Mouse (Mus musculus): ENCODE results near the gene Rgs16.

Rgs16 gene

DNA sequence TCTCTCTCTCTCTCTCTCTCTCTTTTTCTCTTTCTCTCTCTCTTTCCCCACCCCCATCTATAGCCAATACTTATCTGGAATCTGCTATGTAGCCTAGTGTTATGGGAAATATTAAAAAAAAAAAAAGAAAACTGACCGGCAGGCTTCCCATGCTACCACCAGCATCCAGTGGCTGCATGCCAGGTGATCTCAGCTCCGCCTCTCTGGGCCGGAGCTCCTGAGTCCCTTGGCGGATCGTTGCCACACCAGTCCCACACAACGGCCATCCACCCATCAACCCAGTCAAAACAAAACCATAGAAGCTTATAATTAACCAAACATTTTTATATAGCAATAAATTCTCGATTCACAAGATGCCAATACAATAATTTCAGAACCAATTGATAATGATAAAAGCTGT, 19.2 kb upstream of the Rgs16 start:
- no peak for DNase-seq (ENCODE audit: low read depth, low spot score)

DNA sequence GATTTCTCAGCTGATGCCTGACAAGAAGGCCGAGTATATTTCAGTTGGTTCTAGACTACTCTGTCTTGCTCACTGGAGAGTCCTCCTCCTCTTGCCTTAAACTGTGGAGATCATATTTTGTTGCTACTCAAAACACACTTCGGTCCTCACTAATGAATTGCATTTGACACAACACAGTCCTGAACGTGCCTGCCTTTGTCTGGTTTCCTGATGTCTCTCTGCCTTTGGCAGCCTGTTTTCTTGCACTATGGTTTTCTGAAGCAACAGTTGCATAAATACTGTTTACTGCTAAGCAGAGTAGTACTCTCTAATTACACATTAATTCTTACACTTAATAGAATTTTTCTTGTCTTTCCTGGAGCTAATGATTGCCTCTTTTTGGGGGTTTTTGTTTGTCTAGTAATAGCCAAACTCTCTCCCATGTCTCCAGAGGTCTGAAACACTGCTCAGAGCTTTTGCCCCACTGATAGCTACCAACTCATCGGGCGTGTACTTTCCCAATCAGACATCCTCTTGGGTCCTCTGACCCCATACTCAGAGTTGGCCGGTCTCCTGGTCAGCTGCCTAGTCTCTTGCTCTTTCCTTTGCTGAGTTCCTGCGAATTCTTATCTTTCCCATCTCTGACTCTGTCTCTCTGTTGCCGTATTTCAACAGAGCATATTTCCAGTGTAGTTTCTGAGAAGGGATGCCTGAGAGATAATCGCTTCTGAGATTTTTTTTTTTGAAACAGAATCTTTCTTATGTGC, 18.4 kb upstream of the Rgs16 start:
- no peak for DNase-seq (ENCODE audit: low read depth, low spot score)

DNA sequence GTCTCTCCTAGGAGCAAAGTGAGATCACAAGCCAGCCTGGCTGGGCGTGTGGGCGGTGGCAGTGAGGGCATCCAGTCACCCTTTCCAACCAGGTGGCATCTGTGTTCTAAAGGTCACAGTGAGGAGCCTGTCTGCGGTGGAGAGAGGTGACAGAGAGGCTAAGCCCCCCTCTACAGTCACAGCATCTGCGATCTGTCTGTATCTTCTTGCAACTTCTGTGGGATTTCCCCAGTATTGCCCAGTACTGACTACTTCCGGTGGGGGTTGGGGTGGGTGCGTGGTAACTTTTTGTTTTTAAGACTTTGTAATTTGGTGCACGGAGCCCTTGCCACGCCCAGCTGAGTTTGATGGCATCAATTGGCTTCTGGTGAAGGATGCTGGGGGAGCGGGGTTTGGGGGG, 16.7 kb upstream of the Rgs16 start:
- no peak for DNase-seq (ENCODE audit: low read depth, low spot score)

DNA sequence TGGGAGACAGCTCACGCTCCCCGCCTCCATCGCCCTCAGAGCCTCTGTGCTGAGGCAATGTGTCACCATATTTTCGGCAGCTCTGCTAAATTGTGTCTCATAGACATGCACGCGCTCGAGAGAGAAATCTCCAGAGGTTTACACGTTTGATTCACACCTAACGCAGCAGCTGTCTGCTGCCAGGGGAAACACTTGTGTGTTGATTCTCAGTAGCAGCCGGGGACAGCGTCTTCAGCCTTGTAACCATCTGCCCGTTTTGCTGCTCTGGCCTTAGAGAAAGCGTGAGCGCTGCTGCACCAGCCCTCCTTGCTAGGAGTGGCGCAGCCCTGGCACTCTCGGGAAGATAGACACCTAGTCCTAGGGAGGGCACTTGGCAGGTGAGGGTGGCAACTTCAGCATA, 13.5 kb upstream of the Rgs16 start:
- DNase-seq (ENCODE audit: low read depth, low spot score) = no peak

DNA sequence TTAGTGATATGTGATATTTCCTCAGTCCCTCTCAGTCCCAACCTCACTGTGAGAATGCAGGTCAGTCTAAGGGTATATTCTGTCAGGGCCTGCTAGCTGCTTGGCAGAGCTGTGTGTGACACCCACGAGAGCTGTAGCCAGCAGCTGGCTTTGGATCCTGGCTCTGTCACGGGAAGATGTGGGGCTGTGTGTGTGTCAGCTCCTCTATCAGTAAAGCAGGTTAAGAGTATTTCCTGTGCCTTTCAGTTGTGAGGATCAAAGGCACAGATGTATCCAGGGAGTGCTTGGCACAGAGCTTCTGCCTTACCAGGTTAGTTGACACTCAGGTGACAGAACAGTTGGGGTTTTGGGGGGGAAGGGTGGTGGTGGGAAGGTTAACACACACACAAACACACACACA, 10.3 kb upstream of the Rgs16 start:
- no peak for DNase-seq (ENCODE audit: low read depth, low spot score)

DNA sequence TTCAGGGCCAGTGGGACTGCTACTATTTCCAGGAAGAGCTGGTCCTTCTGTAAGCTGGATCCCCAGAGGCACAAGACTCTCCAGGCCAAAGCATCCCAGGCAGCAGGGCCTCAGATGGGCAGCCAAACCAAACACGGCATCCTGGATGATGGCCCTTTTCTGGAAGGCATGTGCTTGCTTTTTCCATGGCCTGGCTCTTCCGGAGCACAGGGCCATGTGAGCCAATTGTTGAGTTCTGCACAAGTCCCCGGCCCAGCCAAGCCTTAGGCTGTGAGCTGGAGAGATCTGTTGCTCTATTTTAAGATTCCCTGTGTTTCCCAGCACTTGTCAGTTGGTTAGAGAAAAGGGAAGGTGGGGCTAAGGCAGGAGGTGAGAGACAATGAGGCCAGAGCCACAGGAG, 9.5 kb upstream of the Rgs16 start:
- no peak for DNase-seq (ENCODE audit: low read depth, low spot score)

DNA sequence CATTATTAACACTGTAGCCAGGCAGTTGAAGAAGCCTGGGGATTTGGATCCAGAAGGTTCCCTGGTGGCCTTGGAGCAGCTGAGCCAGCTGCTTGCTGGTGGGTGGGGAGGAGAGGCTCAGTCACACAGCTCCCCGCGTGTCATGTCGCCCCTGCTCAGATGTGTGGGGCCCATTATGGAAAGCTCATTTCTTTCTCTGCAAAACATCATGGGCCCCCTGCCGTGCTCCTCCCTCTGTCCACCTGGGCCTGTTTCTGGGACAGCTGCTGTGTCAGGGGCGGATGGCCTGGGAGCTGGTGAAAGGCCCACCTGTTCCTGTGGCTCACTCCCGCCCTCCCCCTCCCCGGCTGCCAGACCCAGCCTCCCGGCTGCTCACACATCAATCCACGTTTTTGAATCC, 7.0 kb upstream of the Rgs16 start:
- peak; percentile 51 for DNase-seq (ENCODE audit: low read depth, low spot score)

DNA sequence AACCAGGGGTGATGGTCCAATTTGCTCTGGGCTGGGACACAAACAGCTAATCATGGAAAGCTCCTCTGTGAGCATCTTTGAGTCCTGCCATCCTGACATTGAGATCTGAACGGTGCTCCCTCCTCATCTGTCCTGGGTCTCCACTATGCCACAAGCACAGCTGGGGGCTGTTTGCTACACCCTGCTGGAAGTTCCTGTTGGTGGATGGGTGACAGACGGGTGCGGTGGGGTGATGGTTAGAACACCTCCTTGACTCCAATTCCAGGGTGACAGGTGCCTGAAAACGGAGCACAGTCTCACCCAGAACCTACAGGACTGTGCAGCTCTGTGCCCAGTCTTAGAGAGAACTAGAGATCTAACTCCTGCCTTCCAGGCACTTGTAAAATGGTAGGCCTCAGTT, 5.3 kb upstream of the Rgs16 start:
- no peak for DNase-seq (ENCODE audit: low read depth, low spot score)

DNA sequence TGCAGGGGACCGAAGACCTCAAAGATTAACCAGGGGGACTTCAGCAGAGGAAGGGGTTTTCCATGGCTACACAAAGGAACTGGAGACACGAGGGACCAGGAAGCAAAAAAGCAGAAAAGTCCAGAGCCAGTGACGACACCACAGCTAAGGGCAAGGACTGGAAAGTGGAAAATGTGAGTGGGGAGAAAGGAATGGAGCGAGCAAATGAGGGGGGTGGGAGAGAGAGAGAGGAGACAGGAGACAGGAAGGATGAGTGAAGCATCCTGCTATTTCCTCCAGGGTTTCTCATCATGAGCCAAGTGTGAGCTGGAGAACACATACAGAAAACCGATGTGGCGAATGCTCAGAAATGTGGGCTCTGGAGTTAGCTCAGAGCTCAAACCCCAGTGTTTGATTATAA, 4.1 kb upstream of the Rgs16 start:
- DNase-seq (ENCODE audit: low read depth, low spot score) = no peak

DNA sequence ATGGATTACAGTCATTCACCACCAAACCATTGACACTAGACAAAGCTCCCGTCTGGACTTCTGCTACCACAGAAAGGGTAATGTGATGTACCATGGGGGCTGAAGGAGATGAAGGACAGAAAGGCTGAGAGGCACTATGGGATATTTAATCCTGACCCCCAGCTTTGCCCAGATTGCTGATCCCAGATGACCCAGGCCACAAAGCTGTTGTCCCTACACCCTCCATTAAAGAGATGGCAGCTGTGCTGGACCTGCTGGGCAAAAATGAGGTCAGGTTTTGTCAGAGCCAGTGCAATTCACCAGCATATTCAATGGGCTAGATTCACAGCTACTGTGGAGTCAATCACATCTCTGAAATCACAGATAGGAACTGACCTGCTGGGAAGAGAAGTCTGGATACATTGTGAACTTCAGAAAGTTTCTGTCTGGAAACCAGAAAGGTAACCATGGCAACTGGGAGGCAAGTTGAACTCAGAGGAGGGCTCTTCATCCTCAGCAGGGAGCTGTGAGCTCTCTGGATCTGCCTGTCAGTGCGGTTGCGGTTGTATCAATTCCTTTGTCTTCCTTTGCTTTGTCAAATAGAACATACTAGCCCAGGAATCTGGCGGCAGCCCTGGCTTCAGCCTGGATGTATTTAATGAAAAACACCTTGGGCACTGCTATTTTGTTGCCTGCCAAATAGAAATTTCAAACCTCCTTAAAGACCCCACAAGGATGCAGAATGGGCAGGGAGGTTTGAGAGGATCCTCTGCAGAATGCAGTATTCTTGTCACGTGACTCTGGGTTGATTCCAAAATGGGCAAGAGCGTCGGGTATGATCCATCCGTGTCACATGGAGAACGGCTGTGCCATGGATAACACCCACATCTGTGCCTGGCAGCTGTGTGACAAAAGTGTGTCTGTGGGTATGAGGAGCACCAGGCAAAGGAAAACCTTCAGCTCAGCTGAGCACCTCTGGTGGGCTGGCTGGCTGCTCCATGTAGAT, 2.8 kb upstream of the Rgs16 start:
- DNase-seq (ENCODE audit: low read depth, low spot score) = peak; percentile 63

DNA sequence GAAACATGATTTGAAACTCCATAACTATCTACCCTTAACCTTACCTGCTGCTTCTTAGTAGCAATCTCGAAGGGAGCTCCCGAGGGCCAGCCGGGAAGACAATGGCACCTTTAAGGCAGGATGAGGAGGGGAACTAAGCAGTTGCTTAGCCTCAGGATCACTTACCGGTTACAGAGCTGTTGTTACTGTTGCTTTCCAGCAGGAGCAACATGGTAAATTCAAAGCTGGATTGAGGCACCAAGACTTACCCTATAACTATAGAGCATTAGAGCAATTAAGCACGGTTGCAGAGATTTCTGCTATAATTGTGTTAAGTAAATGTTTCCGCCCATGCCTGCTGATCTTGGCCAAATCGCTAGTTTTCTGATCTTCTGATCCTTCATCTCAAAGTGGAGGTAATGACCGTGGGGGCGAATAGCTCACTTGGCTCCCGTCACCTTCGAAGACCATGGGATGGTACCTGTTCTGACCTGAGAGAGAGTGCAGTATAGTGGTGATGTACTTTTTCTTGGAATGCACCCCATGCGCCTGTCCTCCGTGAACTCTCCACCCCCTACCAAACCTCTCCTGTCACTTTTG, 623 bp upstream of the Rgs16 start:
- no peak for DNase-seq (ENCODE audit: low read depth, low spot score)

DNA sequence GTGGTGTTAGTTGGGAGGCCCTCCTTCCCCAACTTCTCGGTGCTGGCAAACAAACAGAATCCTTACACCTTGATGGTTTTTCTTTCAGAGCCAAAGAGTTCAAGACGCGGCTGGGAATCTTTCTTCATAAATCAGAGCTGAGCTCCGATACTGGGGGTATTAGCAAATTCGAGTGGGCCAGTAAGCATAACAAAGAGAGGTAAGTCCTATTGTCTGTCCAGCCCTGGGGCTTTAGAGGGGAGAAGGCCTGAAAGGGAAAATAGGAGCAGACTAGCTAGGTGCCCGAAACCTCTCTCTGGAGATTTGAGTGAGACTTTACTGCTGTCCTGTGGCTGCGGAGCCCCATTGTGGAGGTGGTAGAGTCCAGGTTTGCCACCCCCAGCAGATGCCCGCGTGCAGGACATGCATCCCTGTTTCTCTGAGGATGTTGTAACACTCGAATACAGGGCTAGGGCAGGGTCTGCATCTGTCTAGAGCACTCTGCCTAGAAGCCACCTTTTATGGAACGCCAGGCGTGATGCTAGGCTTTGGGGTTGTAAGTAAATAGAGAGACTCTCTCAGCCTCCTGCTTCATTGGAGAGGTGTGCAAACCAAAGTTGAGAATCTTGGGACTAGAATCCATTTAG, 739 bp downstream of the Rgs16 start:
- no peak for DNase-seq (ENCODE audit: low read depth, low spot score)

DNA sequence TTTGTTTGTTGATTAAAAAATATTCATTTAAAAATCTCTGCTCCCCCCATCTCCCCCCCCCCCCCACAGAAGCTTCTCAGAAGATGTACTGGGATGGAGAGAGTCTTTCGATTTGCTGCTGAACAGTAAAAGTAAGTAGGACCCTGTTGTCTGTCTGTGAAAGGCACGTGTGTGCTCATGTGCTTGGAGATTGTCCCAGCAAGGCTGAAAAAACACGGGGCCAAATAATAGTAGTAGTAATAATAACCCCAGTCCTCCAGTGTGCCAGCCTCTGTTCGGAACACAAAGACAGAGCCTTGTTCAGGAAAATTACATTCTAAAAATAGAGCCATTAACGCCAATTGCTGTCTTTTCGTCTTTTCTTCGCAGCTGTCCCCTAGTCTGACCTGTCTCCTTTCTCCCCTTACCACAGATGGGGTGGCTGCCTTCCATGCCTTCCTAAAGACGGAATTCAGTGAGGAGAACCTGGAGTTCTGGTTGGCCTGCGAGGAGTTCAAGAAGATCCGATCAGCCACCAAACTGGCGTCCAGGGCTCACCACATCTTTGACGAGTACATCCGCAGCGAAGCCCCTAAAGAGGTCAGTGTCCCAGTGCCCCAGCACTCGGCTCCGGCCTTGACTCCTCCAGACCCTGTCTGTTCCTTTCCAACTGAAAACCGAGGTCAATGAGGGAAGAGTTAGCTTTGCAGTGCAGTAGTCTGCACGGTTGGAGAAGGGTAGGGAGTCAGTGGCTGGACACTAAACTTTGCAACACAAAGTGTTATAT, 1.6 kb downstream of the Rgs16 start:
- no peak for DNase-seq (ENCODE audit: low read depth, low spot score)

DNA sequence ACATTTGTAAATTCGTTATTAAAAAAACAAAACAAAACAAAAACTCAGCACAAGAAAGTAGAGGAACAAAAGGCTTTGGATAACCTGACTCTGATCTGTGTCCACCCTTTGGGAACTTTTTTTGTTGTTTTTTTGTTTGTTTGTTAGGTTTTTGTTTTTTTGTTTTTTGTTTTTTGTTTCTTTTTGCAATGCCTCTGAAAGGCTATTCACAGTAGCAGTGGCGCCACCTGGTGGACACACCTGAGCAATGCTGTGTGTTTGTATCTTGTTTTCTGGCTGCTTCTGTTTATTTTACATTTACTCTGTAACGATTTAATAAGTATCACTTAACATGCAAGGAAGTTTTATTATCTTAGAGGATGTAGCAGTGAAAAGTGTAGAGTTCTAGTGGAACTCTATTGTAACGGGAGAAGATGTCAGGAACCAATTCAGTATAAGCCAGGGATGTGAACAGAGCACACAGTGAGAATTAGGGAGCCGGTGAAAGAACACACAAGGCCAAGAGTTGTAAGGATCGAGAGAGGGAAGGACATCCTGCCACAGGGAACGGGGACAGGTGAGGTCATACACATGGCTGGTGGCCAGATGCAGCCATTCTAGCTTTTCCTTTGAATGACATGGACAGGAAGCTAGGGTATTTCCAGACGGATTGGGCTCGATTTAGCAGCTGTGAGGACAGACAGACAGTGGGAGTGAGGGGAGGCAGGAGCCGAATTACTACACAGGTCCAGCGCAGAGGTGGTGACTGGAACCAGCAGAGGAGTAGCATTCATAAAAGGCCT, 2.4 kb downstream of the Rgs16 start:
- DNase-seq (ENCODE audit: low read depth, low spot score) = peak; percentile 73

DNA sequence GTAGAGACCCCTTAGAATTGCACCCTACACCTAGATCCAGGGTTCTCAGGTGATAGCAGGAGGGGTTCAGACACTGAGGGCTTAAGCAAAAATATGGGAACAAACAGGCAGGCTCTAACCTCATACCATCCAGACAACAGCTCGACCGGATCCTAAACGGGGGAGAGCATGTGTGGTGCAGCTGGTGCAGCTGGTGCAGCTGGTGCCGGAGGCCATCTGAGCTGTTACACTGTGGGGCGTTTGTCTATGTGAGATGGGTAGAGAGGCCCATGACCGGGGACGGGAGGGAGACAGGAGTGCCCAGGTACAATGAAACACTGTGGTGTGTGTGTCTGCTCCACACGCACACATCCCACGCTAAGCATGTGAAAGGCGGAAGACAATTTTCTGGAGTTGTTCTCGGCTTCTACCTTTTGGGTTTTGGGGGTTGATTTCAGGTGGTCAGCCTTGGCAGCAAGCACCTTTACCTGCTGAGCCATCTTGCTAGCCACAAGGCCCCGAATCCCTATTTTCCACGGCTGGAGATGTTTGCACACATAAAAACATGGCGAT, 6.0 kb downstream of the Rgs16 start:
- DNase-seq (ENCODE audit: low read depth, low spot score) = no peak

DNA sequence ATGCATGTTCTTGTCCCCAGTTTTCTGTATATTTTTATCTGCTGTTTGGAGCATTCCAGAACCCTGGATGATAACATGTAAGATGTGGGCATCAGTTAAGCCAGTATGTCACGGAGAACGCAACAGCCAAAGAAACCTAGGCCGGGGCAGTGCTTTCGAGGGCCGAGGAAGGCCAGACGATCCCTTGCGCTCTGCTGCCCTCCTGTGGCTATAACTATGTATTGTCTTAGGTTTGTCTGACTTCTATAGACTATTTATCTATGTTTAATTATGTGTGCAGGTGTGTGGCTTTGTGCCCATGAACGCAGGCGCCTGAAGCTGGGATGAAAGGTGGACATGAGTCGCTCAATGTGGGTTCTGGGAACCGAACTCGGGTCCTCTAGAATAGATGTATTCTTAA, 6.6 kb downstream of the Rgs16 start:
- peak; percentile 85 for DNase-seq (ENCODE audit: low read depth, low spot score)

DNA sequence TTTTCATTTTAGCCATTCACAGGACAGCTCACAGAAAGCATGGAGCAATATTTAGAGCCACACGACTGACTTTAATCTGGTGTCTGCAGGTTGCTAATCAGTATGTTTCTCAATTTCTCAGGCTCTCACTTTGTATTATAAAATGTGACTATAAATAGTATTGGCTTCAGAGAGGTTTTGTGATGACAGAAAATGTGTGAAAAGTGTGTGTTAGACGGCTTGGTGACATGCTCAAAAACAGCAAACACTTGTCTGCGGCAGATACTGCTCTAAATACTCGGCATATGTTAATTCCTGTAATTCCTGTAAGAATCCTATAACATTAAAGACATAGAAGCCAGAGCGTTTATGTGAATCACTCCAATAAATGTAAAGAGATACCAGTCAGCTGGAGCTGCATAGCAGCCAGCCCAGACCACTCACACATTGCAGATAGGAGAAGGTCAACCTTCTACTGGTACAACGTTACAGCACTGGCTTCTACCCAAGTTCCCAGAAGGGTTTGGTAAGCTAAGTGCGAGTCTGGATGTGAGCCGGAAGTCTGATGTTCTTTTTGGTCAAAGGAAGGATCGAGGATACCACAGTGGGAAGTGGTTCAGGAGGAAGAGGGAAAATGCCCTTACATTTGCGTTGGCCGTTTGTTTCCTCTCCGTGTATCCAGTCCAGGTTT, 7.8 kb downstream of the Rgs16 start:
- no peak for DNase-seq (ENCODE audit: low read depth, low spot score)

DNA sequence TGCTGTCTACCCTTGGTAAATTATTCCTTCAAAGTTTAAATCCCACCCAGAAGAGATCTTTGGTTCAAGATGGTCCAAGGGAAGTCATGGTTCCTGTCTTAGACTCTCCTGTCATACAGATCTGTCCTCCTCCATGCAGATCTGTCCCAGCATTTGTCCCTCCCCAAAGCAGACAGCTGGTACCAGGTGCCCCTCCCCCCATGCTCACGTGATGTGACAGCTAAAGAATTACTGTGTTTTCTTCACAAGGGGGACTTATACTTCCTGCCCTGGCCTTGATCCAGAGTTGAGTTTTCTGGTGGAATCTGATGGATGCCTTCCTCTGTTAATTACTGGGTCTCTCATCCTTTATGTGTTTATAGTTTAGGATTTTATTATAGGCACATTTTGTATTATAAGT, 8.4 kb downstream of the Rgs16 start:
- peak; percentile 65 for DNase-seq (ENCODE audit: low read depth, low spot score)

DNA sequence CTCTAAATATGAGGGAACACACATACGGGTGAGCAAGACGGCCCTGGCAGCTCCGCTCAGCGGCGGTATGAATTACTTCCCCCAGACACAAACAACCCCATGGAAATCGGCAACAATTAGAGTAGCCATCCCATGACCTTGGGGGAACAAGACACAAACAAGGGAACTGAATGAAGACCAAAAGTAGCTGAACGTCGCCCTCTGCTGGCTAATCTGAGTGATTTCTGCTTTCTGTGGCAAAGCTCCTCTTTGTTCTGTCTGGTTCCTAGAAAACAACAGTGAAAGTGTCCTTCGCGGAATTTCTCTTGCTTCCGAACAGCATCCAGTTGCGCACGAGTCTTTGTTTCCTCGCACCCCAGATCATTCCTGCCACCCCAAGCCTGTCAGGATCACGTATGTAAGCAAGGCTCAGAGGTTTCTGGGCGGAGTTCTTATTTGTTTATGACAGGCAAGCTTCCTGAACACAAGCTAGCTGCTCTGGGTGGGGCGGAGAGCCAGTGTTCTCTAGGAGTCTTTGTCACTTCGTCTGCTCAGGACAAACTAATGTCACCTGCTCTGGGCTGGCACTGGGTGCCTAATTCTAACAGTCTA, 9.2 kb downstream of the Rgs16 start, which contains the start of gene Rnasel:
TSS of gene Rnasel (plus strand) at position 216 of the 591 bp plus-strand sequence.
- peak; percentile 92 for DNase-seq (ENCODE audit: low read depth, low spot score)

All from mesoderm, embryonic 11.5 days (tissue).